Mouse (Mus musculus) layer of hippocampus, adult 2 months (tissue): ENCODE data around the gene Hmg20b. TPM values are rescaled to one million over a fixed set of nuclear protein-coding genes. Genes with fewer than 3 reads are reported as not detected.

Experiments used
- DNase-seq, 2 experiments: peaks; one replicate each; pipeline ENCODE4 v3.0.0; 2022; ENCODE audit warnings: low spot score in 2 of 2
- H3K27ac ChIP-seq: fragments of 200-600 bp; 2 replicates; pipeline ENCODE4 v1.8.1; 2022
- H3K4me3 ChIP-seq: fragments of 200-600 bp; 2 replicates; pipeline ENCODE4 v1.8.1; 2022; ENCODE audit warnings: mild to moderate bottlenecking
- CTCF ChIP-seq: fragments of 200-600 bp; conservative IDR thresholded peaks from 2 replicates; pipeline ENCODE4 v1.8.1; 2022; ENCODE audit warnings: antibody characterized with exemption, mild to moderate bottlenecking, moderate library complexity
- total RNA-seq, 2 experiments: library from RNA; stranded (reverse); gene quantifications; 2 replicates each; pipeline ENCODE4 v1.2.3; 2021

The Hmg20b gene
- total RNA-seq, 2 experiments from 2014 or later = 27.5 to 30.8 TPM

- Histone ChIP-seq H3K27ac (no peak overlapping the region; the same call in 1 of the 2 replicates), H3K4me3 (peak overlapping the region; percentile 70; the same call in 1 of the 2 replicates)
- TF ChIP-seq CTCF = 0 out of 2 replicates have a peak, but pooled peaks have one; percentile 4
- no peak for DNase-seq
Measured at GRCm38 (mm10) chr10:81376561-81377361, 26.5 kb upstream of the Hmg20b start.

GRCm38 (mm10) chr10:81375322-81375721, 25.0 kb upstream of the Hmg20b start:
- Histone ChIP-seq H3K4me3 (no peak overlapping the region), H3K27ac (no peak overlapping the region)
- no peak for DNase-seq
- TF ChIP-seq CTCF = no peak

- H3K27ac ChIP-seq = no peak overlapping the region
- no peak overlapping the region for H3K4me3 ChIP-seq
- DNase-seq = no peak
- TF ChIP-seq CTCF = no peak
Measured at GRCm38 (mm10) chr10:81367207-81367495, 16.9 kb upstream of the Hmg20b start.

- TF ChIP-seq CTCF = no peak
- Histone ChIP-seq H3K27ac (peak overlapping the region; percentile 28; the same call in 1 of the 2 replicates), H3K4me3 (no peak overlapping the region)
- DNase-seq = no peak
Measured at GRCm38 (mm10) chr10:81366477-81367206, 16.4 kb upstream of the Hmg20b start.

GRCm38 (mm10) chr10:81365672-81366476, 15.6 kb upstream of the Hmg20b start, which contains the start of gene 4930404N11Rik:
Gene 4930404N11Rik, minus strand, starts transcription at chr10:81365816.
- peak within 1 kb of the TSS; percentile 28 for H3K27ac ChIP-seq
- H3K4me3 ChIP-seq = no peak within 1 kb of the TSS

GRCm38 (mm10) chr10:81365073-81365472, 14.8 kb upstream of the Hmg20b start:
- Histone ChIP-seq H3K27ac (peak overlapping the region; percentile 19), H3K4me3 (no peak overlapping the region)
- no peak for DNase-seq
- TF ChIP-seq CTCF = no peak

More at GRCm38 (mm10) chr10:81365672-81366476, 15.6 kb upstream of the Hmg20b start, which contains the start of gene 4930404N11Rik:
- TF ChIP-seq CTCF = no peak
- DNase-seq = no peak

- no peak for TF ChIP-seq CTCF
- no peak overlapping the region for H3K4me3 ChIP-seq
- H3K27ac ChIP-seq = peak overlapping the region; percentile 19; the same call in 1 of the 2 replicates
- DNase-seq = no peak
Measured at GRCm38 (mm10) chr10:81364666-81365065, 14.4 kb upstream of the Hmg20b start.

- no peak overlapping the region for H3K4me3 ChIP-seq
Measured at GRCm38 (mm10) chr10:81363436-81364346, 13.4 kb upstream of the Hmg20b start.

GRCm38 (mm10) chr10:81362336-81362949, 12.2 kb upstream of the Hmg20b start:
- DNase-seq = no peak
- no peak for TF ChIP-seq CTCF
- H3K27ac ChIP-seq = no peak overlapping the region
- no peak overlapping the region for H3K4me3 ChIP-seq

More at GRCm38 (mm10) chr10:81363436-81364346, 13.4 kb upstream of the Hmg20b start:
- TF ChIP-seq CTCF = no peak
- DNase-seq = no peak
- no peak overlapping the region for H3K27ac ChIP-seq

- TF ChIP-seq CTCF = no peak
- Histone ChIP-seq H3K4me3 (no peak overlapping the region), H3K27ac (peak overlapping the region; percentile 67)
- DNase-seq = no peak
Measured at GRCm38 (mm10) chr10:81360721-81361120, 10.4 kb upstream of the Hmg20b start.

- Histone ChIP-seq H3K27ac (peak overlapping the region; percentile 67; the same call in 1 of the 2 replicates), H3K4me3 (peak overlapping the region; percentile 83)
- TF ChIP-seq CTCF = no peak
- DNase-seq = no peak
Measured at GRCm38 (mm10) chr10:81358841-81359240, 8.6 kb upstream of the Hmg20b start.
